Mouse (Mus musculus): ENCODE measurements around the gene Pigk.
"Not testable (repeated sequence)": the region's sequence is repeated elsewhere in the genome, so short reads cannot be mapped to it uniquely, and the experiment has no call there.

Pigk gene

GRCm38 (mm10) chr3:152713991-152714902 is at the start of gene Pigk:
Gene Pigk, plus strand, starts transcription at chr3:152714100.
- DNase-seq, result peak; percentile 94

GRCm38 (mm10) chr3:152666991-152667355 is 46.9 kb upstream of the Pigk start:
- peak; percentile 34 for DNase-seq

GRCm38 (mm10) chr3:152667356-152668211 is 46.3 kb upstream of the Pigk start:
- DNase-seq, result peak; percentile 73

- no peak for DNase-seq
Observed at GRCm38 (mm10) chr3:152668239-152668638, 45.7 kb upstream of the Pigk start, which contains the start of gene Ak5. Gene Ak5, minus strand, starts transcription at chr3:152668360.

- DNase-seq, result no peak
Observed at GRCm38 (mm10) chr3:152668793-152669192, 45.1 kb upstream of the Pigk start.

- no peak for DNase-seq
Observed at GRCm38 (mm10) chr3:152669783-152670182, 44.1 kb upstream of the Pigk start.

- DNase-seq, result no peak
Observed at GRCm38 (mm10) chr3:152674663-152675062, 39.2 kb upstream of the Pigk start.

GRCm38 (mm10) chr3:152688532-152688931 is 25.4 kb upstream of the Pigk start:
- peak; percentile 51 for DNase-seq

- peak; percentile 74 for DNase-seq
Observed at GRCm38 (mm10) chr3:152689105-152689504, 24.8 kb upstream of the Pigk start.

- no peak for DNase-seq
Observed at GRCm38 (mm10) chr3:152694950-152695349, 18.9 kb upstream of the Pigk start.

- no peak for DNase-seq
Observed at GRCm38 (mm10) chr3:152698017-152698416, 15.9 kb upstream of the Pigk start.

GRCm38 (mm10) chr3:152699261-152699660 is 14.6 kb upstream of the Pigk start:
- DNase-seq, result no peak

GRCm38 (mm10) chr3:152701536-152701935 is 12.4 kb upstream of the Pigk start:
- not testable (repeated sequence) for DNase-seq

GRCm38 (mm10) chr3:152702274-152702843 is 11.5 kb upstream of the Pigk start:
- no peak for DNase-seq

GRCm38 (mm10) chr3:152705826-152706225 is 8.1 kb upstream of the Pigk start:
- no peak for DNase-seq

- no peak for DNase-seq
Observed at GRCm38 (mm10) chr3:152706901-152707300, 7.0 kb upstream of the Pigk start.

GRCm38 (mm10) chr3:152707321-152707823 is 6.5 kb upstream of the Pigk start:
- no peak for DNase-seq

GRCm38 (mm10) chr3:152709936-152710335 is 4.0 kb upstream of the Pigk start:
- no peak for DNase-seq

GRCm38 (mm10) chr3:152712957-152713356 is 943 bp upstream of the Pigk start:
- no peak for DNase-seq

- DNase-seq, result no peak
Observed at GRCm38 (mm10) chr3:152721301-152721700, 7.4 kb downstream of the Pigk start.

- peak; percentile 45 for DNase-seq
Observed at GRCm38 (mm10) chr3:152722836-152723235, 8.9 kb downstream of the Pigk start.

- DNase-seq, result no peak
Observed at GRCm38 (mm10) chr3:152724446-152724845, 10.5 kb downstream of the Pigk start.

- DNase-seq, result no peak
Observed at GRCm38 (mm10) chr3:152728238-152728637, 14.3 kb downstream of the Pigk start.
